Mouse (Mus musculus) small intestine, adult 2 months (tissue): ENCODE results near the gene Plscr5. TPM values are rescaled to one million over a fixed set of nuclear protein-coding genes. Genes with fewer than 3 reads are reported as not detected.

Experiments used
- H3K27ac ChIP-seq: fragments of 200-500 bp; 2 replicates; pipeline ENCODE4 v1.5.1; 2012; ENCODE audit warnings: low read depth, low read length, control low read depth, inconsistent platforms; ENCODE audit not compliant: insufficient read depth
- H3K27me3 ChIP-seq: fragments of 200-500 bp; 2 replicates; pipeline ENCODE4 v1.6.1; 2012; ENCODE audit warnings: mild to moderate bottlenecking, moderate library complexity, low read length, inconsistent platforms; ENCODE audit not compliant: control insufficient read depth, insufficient read depth
- H3K36me3 ChIP-seq: fragments of 200-500 bp; 2 replicates; pipeline ENCODE4 v1.6.1; 2012; ENCODE audit warnings: mild to moderate bottlenecking, low read length, control low read depth, inconsistent platforms; ENCODE audit not compliant: control insufficient read depth, insufficient read depth
- H3K4me1 ChIP-seq: fragments of 200-500 bp; 2 replicates; pipeline ENCODE4 v1.6.1; 2012; ENCODE audit warnings: low read length, inconsistent platforms, mixed read lengths; ENCODE audit not compliant: control insufficient read depth, insufficient read depth, insufficient read length
- H3K4me3 ChIP-seq: fragments of 200-500 bp; 2 replicates; pipeline ENCODE4 v1.5.1; 2012; ENCODE audit warnings: low read depth, mild to moderate bottlenecking, control low read depth, inconsistent platforms, low read length, moderate library complexity
- CTCF ChIP-seq: fragments of 200-500 bp; IDR thresholded peaks from 2 replicates; pipeline ENCODE4 v1.5.1; 2012; ENCODE audit warnings: low read depth, mild to moderate bottlenecking, control low read depth, inconsistent platforms, low read length, moderate library complexity, mixed read lengths; ENCODE audit not compliant: insufficient replicate concordance, insufficient read length; ENCODE audit errors: extremely low read depth
- POLR2A ChIP-seq: fragments of 200-500 bp; IDR thresholded peaks from 2 replicates; pipeline ENCODE4 v1.6.1; 2012; ENCODE audit warnings: low read depth, mild to moderate bottlenecking, control low read depth, inconsistent platforms, low read length, moderate library complexity
- WGBS: fragments of 180-500 bp; shearing (Covaris S2); methylation state at CpG from one replicate; pipeline ENCODE4 v1.1.7; 2018; 5-methylcytosine and 5-hydroxymethylcytosine counted together
- polyA plus RNA-seq: library from polyadenylated mRNA; depleted of rRNA; stranded (reverse); fragments of >200 nt; gene quantifications from 2 replicates; pipeline ENCODE4 v1.2.3, GENCODE M21; 2012; rRNA removed

Plscr5 gene
- polyA plus RNA-seq, 1 experiment = not detected

DNA sequence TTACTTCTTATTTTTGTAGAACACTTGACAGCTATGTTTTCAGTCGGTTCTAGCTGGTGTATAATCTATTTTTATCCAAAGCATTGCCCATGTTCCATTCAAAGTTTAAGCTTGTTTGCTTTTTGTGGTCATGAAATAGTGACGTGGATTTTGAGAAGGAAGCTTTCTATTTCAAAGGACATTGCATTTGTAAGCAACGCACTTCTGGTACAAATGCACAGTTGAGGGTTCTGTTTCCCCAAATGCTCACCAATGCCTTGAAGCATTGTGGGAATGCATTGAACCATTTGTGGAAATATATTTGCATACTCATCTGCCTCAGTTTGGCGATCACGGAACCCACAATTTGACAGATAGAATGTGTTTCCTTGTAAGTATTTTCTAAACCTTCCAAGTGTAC is 60.0 kb downstream of the Plscr5 start:
- H3K27ac ChIP-seq = no peak overlapping the region
- no peak overlapping the region for H3K4me3 ChIP-seq
- WGBS = 75% methylated on average over 5 of the region's 5 CpGs

GRCm38 (mm10) chr9:92253585-92254321 is 61.0 kb downstream of the Plscr5 start:
- no peak for TF ChIP-seq CTCF
- no peak for TF ChIP-seq POLR2A
- Histone ChIP-seq H3K27me3 (no peaks in the 10 kb centered on the region), H3K36me3 (no peaks in the 10 kb centered on the region), H3K4me3 (no peak overlapping the region), H3K4me1 (peaks cover 2% of the 10 kb centered on the region; the same call in 1 of the 2 replicates), H3K27ac (no peak overlapping the region)
- 84% methylated on average over 10 of the region's 10 CpGs for WGBS

More for the DNA sequence above, 60.0 kb downstream of the Plscr5 start:
- Histone ChIP-seq H3K36me3 (no peaks in the 10 kb centered on the region), H3K4me1 (peaks cover 2% of the 10 kb centered on the region; the same call in 1 of the 2 replicates), H3K27me3 (no peaks in the 10 kb centered on the region)
- no peak for TF ChIP-seq CTCF
- TF ChIP-seq POLR2A = no peak

Other genes starting within 250 kb of the Plscr5 start
- gene Plscr1, start 56.8 kb downstream of the Plscr5 start, polyA plus RNA-seq = 8.1 and 14.0 TPM in 2 replicates
- gene Plscr2, start 82.7 kb downstream of the Plscr5 start, polyA plus RNA-seq = 0.80 and 1.0 TPM in 2 replicates
- gene 1700057G04Rik, start 116.4 kb downstream of the Plscr5 start, polyA plus RNA-seq = not detected in 2 replicates